Mouse (Mus musculus) kidney, adult 2 months (tissue): Measurements from ENCODE around the gene Cfap70. TPM values are rescaled to one million over a fixed set of nuclear protein-coding genes. Genes with fewer than 3 reads are reported as not detected.

Experiments
- DNase-seq: peaks from one replicate; pipeline ENCODE4 v3.0.0; 2021
- H3K27ac ChIP-seq: fragments of 200-500 bp; 2 replicates; pipeline ENCODE4 v1.5.1; 2012; ENCODE audit warnings: low read depth, low read length, control low read depth, inconsistent platforms; ENCODE audit not compliant: insufficient read depth
- H3K27me3 ChIP-seq: fragments of 200-500 bp; replicated peaks from 2 replicates; pipeline ENCODE4 v1.6.1; 2012; ENCODE audit warnings: mild to moderate bottlenecking, moderate library complexity, low read length, inconsistent platforms; ENCODE audit not compliant: control insufficient read depth, insufficient read depth
- H3K36me3 ChIP-seq: fragments of 200-500 bp; 2 replicates; pipeline ENCODE4 v1.6.1; 2012; ENCODE audit warnings: mild to moderate bottlenecking, moderate library complexity, low read length, inconsistent platforms; ENCODE audit not compliant: control insufficient read depth, insufficient read depth
- H3K4me1 ChIP-seq: fragments of 200-500 bp; 2 replicates; pipeline ENCODE4 v1.6.1; 2011; ENCODE audit warnings: low read length; ENCODE audit not compliant: control insufficient read depth, insufficient read depth
- H3K4me3 ChIP-seq: fragments of 200-500 bp; 2 replicates; pipeline ENCODE4 v1.5.1; 2011; ENCODE audit warnings: mild to moderate bottlenecking, low read depth, low read length, control low read depth; ENCODE audit not compliant: insufficient read depth
- CTCF ChIP-seq: fragments of 200-500 bp; conservative IDR thresholded peaks from 2 replicates; pipeline ENCODE4 v1.5.1; 2011; ENCODE audit warnings: low read depth, mild to moderate bottlenecking, control low read depth, low read length, moderate library complexity, mixed read lengths; ENCODE audit not compliant: insufficient read depth, insufficient read length
- POLR2A ChIP-seq: fragments of 200-500 bp; IDR thresholded peaks from one replicate; pipeline ENCODE4 v1.6.1; 2011; ENCODE audit warnings: low read depth, low read length, control low read depth
- WGBS: fragments of 180-500 bp; shearing (Covaris S2); methylation state at CpG from one replicate; pipeline ENCODE4 v1.1.7; 2018; 5-methylcytosine and 5-hydroxymethylcytosine counted together
- polyA plus RNA-seq: library from polyadenylated mRNA; depleted of rRNA; stranded (reverse); fragments of >200 nt; gene quantifications from 2 replicates; pipeline ENCODE4 v1.2.3, GENCODE M21; 2012

Cfap70 gene
- polyA plus RNA-seq, 1 experiment = 0.77 TPM

GRCm38 (mm10) chr14:20389446-20390079, 62.5 kb downstream of the Cfap70 start:
- Histone ChIP-seq H3K4me1 (peaks cover 2% of the 10 kb centered on the region; the same call in 1 of the 2 replicates), H3K4me3 (no peak overlapping the region), H3K36me3 (no peaks in the 10 kb centered on the region), H3K27ac (no peak overlapping the region), H3K27me3 (no peaks in the 10 kb centered on the region)
- TF ChIP-seq CTCF = no peak
- DNase-seq = no peak
- WGBS = 80% methylated on average over 8 of the region's 8 CpGs

DNA sequence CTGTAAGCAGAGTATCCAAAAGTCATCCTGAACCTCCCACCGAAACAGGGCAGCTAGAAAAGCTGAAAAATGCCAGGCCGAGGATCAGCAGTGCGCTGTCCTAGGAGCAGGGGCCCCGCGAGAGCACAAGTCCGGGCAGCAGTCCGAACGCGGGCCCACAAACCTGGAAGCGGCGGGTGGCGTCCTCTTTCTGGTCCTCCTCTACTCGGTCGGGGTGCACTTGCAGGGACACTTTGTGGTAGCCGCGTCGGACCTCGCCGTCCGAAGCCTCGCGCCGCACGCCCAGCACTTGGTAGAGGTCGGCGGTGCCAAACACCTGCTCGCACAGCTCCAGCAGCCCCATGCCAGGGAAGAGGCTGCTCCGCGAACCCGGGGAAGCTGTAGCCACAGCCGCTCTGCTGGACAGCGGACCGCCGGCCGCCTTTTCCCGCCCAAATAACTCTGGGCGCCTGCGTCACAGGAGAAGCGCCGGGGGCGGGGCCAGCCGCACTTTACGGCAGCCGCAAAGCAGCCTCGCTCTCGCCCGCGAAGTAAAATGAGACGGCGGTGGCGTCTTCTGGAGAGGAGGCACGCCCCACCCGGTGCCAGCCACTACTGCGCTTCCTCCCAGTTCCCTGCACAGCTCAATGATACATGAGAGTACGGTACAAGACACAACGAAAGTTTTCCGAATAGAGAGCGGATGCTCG, 63.4 kb downstream of the Cfap70 start, which contains the start of gene Dnajc9:
Gene Dnajc9, minus strand, starts transcription at position 470 of the 689 bp plus-strand sequence.
- peak; percentile 96 for DNase-seq
- H3K36me3 ChIP-seq = no peaks in the 10 kb centered on the region
- no peak for TF ChIP-seq POLR2A
- TF ChIP-seq CTCF = no peak
- peak within 1 kb of the TSS; percentile 90 for H3K4me3 ChIP-seq
- under 1% methylated on average over 59 of the region's 59 CpGs for WGBS
- H3K27ac ChIP-seq = peak within 1 kb of the TSS; percentile 74
- peaks cover 2% of the 10 kb centered on the region; the same call in 1 of the 2 replicates for H3K4me1 ChIP-seq
- H3K27me3 ChIP-seq = no peaks in the 10 kb centered on the region

DNA sequence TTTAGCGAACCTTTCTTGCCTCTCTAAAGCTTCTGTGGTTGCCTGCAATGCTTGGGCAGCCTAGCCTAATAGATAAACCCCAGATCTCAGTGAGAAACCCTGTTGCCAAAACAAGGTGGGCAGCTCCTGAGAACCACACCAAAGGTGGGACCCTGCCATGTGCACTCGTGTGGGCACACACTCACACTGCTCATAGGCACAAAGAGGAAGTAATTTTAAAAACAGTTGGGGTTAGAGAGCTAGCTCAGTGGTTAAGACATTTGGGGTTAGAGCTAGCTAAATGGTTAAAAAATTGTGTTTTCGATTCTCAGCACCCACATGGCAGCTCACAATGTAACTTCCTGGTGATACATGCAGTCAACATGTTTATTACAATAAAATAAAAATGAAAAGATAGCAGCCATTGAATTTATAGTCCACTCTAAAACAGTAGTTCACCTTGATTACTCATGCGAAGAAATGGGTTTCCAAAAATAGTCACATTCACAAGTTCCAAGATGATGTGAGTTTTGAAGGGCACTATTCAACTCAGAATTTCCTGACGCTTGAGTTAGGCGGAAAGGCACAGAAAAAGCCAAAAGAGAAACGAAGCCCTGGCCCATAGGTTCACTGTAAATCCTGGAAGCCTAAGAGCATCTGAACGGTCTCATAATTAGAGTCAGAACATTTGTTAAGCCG, 72.1 kb downstream of the Cfap70 start:
- Histone ChIP-seq H3K27ac (peak overlapping the region; percentile 36; the same call in 1 of the 2 replicates), H3K4me1 (no peaks in the 10 kb centered on the region), H3K36me3 (no peaks in the 10 kb centered on the region; the same call in 1 of the 2 replicates), H3K27me3 (no peaks in the 10 kb centered on the region), H3K4me3 (no peak overlapping the region)
- no peak for DNase-seq
- TF ChIP-seq POLR2A (no peak), CTCF (no peak)
- WGBS = 64% methylated on average over 9 of the region's 9 CpGs

- Histone ChIP-seq H3K27me3 (no peaks in the 10 kb centered on the region), H3K4me1 (no peaks in the 10 kb centered on the region), H3K27ac (peak overlapping the region; percentile 36; the same call in 1 of the 2 replicates), H3K4me3 (no peak overlapping the region), H3K36me3 (no peaks in the 10 kb centered on the region; the same call in 1 of the 2 replicates)
- WGBS = 62% methylated on average over 5 of the region's 5 CpGs
- no peak for TF ChIP-seq CTCF
- no peak for TF ChIP-seq POLR2A
- no peak for DNase-seq
Observed at GRCm38 (mm10) chr14:20379087-20379640, 72.9 kb downstream of the Cfap70 start.

DNA sequence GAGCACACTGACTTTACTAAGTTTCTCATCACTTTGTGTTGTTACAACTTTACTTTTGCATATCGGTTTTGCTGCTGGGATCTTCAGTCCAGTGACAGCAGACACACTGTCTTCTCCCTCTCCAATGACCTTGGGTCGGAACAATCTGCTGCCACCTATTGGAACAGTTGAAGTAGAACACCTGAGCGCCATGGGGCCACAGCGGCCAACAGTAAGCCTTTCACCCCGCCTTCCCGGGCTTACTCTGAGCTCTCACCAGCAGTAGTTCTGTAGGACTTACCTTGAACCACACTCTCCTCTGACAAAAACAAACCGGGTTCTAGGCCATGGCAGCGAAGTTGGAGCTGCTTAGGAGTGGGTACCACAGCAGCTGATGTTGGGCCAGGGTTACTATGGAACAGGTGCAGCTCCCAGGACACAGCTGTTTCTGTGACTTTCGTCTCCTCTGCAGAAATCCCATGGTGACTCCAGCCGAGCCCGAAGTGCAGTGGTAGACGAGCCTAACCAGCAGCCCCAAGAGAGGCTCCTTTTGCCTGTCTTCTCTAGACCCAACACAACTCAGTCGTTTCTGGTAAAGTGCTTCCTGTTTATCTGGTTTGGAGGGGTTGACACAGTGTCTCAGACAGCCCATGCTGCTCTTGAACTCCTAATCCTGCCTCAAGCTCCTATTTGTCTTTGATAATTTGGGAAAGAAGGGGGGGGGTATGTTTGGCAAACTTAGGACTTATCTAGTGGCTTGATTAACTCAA, 73.5 kb downstream of the Cfap70 start:
- Histone ChIP-seq H3K27ac (0 out of 2 replicates have a peak overlapping the region, but pooled peaks have one; percentile 8), H3K4me1 (no peaks in the 10 kb centered on the region), H3K4me3 (no peak overlapping the region), H3K36me3 (no peaks in the 10 kb centered on the region; the same call in 1 of the 2 replicates), H3K27me3 (no peaks in the 10 kb centered on the region)
- no peak for TF ChIP-seq POLR2A
- peak; percentile 82 for TF ChIP-seq CTCF
- 34% methylated on average over 13 of the region's 13 CpGs for WGBS
- DNase-seq = peak; percentile 78

- TF ChIP-seq POLR2A (no peak), CTCF (no peak)
- DNase-seq = no peak
- H3K4me1 ChIP-seq = no peaks in the 10 kb centered on the region
- no peaks in the 10 kb centered on the region for H3K27me3 ChIP-seq
- WGBS = 70% methylated on average over 4 of the region's 4 CpGs
- no peak overlapping the region for H3K4me3 ChIP-seq
- H3K36me3 ChIP-seq = no peaks in the 10 kb centered on the region; the same call in 1 of the 2 replicates
- H3K27ac ChIP-seq = no peak overlapping the region
Observed at GRCm38 (mm10) chr14:20377112-20377521, 74.9 kb downstream of the Cfap70 start.
